Mouse (Mus musculus) MN1 (cell line): Measurements from ENCODE around the gene Elp4.

Source experiments
- DNase-seq: peaks from one replicate; pipeline ENCODE4 v3.0.0-alpha.2; 2016; ENCODE audit warnings: low spot score

Gene Elp4

DNA sequence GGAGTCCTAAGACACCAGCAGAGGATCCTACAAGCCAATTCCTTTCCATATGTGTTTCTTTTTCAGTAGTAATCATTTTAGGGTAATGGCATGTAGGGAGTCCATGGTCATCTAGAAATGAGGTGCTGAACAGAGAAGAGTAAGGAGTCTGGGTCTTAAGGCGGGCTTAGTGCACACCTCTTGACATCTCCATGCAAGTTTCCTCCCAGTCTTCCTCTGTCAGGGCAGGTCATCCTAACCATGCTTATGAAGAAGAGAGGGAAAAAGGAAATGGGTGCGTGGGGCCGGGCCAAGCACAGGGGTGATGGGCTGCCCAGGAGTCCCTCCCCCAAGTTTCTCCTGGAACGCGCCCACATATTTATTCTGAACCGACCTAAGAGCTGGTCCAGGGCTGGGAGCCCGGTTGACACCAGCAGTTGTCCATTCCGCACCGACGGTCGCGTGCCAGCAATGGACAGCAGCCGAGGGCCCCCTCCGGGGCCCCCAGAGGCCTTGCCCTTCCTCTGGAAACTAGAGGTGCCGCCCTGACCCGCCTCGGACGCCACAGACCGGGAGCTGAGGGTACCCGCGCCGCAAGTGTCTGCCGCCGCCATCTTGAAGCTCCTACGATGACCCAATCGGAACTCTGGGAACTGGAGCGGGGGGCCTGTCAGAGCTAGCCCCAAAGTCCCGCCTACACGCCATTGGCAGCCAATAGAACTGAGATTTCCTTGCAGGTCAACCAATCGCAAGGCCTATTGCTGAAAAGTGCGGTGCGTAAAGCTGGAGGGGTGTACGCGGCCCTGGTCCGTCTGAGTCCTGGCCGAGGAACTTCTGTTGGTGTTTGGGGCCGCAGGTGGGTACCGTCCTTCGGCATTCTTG, at the start of gene Elp4, which contains the start of gene Immp1l:
TSS of gene Elp4 (minus strand) at position 669 of the 861 bp plus-strand sequence.
TSS of gene Immp1l (plus strand) at position 743 of the 861 bp plus-strand sequence.
- peak; percentile 98 for DNase-seq

DNA sequence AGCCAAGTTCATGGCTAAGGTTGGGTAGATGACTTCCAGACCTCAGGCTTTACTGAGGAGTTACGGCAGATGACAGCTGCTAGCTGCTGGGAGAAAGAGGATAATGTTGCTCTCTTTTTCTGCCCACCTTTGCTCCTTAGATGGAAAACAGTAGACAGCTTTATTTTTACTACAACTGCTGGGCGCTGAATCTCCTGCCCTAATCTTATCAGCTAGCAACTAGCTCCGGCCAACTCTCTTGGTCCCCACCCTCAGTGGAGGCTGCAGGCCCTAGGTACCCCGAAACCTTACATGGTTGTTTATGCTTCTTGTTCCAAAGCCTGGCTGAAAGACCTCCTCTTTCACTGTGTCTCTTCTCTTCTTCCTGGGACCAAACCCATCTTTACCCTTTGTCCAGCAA, 49.5 kb upstream of the Elp4 start:
- no peak for DNase-seq

GRCm38 (mm10) chr2:105951350-105951940, 47.1 kb upstream of the Elp4 start:
- no peak for DNase-seq

DNA sequence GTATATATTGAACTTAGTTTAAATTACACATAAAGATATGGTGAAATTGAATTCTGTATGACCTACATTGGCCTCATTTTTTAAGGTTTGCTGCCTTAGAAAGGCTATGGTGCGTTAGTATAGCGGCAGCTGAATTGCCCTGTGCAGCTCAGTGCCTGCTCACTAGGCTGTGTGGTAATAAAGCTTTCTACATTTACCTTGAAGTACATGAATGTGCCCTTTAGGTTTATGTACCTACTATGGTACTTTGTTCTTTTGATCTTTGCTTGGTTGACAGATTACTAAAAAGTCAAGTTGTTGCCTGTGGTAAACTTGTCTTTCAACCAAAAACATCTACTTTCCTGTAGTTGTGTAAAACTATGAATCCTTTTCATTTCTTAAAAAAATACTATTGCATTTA, 45.8 kb upstream of the Elp4 start:
- DNase-seq: no peak

GRCm38 (mm10) chr2:105917623-105918346, 13.4 kb upstream of the Elp4 start:
- DNase-seq: no peak

GRCm38 (mm10) chr2:105916671-105917070, 12.3 kb upstream of the Elp4 start:
- DNase-seq: peak; percentile 13

GRCm38 (mm10) chr2:105913655-105914366, 9.4 kb upstream of the Elp4 start:
- no peak for DNase-seq

- DNase-seq: no peak
These were observed 6.2 kb upstream of the Elp4 start for GRCm38 (mm10) chr2:105910611-105911010.

DNA sequence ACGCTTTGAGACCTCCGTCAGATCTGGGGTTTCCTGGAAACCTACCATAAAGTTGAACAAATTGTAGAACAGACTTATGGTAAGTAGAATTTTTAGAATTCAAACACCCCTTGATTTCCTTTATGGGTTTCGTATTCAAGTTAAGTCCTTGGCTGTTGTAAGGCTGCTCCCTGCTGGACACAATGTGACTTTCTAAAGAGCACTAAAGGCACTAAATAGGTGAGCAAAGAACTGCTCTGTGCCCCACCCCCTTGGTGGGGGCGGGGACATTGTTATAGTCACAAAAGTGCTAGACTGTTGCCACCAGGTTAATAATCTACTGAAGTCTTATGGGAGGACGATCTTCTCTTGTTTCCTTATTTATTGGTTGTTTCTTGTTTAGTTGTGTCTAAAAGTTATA, 4.0 kb upstream of the Elp4 start:
- no peak for DNase-seq

DNA sequence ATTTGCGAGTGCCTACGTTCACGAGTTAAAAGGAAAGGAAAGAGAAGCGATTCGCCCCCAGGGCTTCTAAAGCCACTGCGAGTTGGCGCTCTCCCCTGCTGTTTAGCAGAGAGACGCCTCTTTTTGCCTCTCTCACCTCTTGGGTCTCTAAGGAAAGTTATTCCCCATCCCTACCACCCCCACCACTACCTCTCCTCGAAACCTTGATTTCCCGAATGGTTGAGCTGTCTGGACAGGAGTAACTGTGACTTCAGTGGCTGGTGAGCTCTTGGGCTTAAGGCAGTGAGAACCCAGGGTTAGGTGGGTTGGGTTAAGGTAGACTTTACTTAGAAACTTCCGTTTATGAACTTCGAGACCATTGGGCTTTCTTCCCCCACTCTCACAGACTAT, 388 bp upstream of the Elp4 start:
- no peak for DNase-seq

GRCm38 (mm10) chr2:105890816-105891215, 13.5 kb downstream of the Elp4 start:
- DNase-seq: no peak

DNA sequence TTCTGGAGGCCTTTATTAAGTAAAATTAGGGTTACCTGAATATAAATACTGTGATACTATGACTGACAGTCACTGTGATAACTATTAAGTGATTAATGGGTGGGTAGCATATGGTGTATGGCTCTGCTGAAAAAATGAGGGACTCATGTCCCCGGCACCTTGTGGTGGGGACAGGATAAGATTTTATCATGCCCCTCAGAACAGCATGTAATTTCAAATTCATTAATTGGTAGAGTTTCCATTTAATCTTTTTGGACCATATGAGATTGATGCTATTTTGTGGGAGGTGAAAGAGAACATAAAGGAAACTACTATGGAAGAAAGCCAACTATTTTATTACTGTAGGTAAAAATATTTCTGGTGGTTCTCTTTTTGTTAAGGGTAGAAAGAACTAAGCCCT, 31.0 kb downstream of the Elp4 start:
- no peak for DNase-seq

DNA sequence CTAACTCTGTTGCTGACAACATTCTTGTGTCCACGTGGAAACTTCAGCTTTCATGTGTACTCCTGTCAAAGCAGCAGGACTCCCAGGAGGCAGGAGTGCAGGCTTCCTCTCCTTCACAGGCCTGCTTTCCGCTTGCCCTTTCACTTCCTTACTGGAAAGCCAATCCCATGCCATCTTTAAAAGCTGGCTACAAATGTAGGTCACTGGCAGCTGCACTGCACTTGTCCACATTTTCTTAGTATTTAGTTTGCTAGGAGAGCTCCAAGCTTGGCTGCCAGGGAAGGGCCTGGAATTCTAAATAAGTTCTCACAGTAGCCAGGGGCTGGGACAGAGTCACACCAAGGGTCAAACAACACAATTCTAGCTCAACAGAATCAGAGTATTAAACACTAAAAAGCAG, 49.6 kb downstream of the Elp4 start:
- no peak for DNase-seq

DNA sequence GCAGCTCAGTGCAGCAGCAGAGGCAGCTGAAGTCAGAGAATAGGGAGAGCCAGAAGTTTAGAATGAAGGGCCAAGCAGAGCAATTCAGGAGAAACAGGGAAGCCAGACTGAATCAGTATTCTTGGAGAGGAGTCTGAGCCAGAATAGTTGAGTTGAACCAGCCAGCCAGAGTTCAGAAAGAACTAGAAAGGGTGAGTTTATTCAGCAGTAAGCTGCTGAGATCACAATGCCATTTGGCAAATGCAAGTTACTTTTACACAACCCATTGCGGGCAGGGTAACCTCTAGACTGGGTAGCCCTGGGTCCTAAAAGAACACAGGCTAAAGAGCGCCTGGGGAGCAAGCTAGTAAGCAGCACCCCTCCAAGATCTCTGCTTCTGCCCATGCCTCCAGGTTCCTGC, 51.4 kb downstream of the Elp4 start:
- no peak for DNase-seq

DNA sequence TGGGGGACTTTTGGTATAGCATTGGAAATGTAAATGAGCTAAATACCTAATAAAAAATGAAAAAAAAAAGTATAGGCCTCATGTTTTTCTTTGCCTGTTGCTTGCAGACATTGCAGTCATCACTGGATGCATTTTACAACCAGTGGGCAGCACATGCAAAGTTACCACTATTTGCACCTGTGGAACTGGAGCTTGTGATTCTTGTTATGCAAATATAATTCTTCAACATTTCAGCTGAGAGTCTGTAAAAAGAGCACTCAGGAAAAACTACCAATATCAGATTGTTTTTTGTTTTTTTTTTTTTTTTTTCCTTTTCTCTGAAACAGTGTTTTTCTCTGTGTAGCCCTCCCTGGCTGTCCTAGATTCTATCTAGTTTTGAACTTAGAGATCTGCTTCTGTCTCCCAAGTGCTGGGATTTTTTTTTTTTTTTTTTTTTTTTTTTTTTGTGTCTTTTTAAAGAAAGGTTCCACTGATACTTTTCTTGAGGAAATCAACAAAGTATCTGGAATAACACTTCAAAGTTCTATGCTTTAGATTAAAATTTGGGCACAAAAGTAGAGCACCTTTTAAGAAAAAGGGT, 52.6 kb downstream of the Elp4 start:
- DNase-seq: no peak

GRCm38 (mm10) chr2:105843151-105843550, 61.2 kb downstream of the Elp4 start:
- no peak for DNase-seq

- DNase-seq: no peak
These were observed 86.4 kb downstream of the Elp4 start for GRCm38 (mm10) chr2:105817965-105818364.

DNA sequence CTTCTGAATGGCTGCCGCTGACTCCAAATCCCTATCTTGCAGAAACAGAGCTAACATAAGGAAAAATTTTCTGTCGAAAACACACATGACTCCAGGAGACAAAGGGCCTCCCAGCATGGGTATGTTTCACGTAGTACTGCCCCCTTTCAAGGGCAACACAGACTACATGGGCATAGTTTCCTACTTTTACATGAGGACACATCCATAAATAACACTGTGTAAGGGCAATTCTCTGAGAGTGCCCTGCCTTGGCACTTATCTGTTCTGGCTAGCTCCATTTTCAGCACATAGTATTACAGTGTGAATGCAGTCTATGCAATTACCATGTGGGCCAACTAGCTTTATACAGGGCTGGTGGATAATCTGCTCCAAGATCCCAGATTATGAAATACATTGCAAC, 89.2 kb downstream of the Elp4 start:
- no peak for DNase-seq

DNA sequence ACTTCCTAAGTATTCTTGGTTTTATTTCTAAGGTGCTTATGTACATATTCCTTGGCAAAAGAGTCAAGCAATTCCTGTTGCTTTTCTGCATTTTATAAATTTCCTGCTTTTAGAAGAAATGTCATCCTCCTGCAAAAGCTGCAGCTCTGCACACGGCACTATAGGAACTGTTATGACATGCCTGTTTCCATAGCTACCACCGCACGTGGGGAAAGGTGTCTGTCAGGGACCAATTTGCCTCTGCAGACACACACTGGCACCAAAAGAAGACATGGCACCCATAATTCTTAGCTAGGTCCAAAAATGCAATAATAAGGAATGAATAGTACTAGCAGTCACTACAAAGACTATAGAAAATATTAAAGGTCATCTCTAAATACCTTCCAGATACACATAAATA, 91.3 kb downstream of the Elp4 start:
- no peak for DNase-seq

DNA sequence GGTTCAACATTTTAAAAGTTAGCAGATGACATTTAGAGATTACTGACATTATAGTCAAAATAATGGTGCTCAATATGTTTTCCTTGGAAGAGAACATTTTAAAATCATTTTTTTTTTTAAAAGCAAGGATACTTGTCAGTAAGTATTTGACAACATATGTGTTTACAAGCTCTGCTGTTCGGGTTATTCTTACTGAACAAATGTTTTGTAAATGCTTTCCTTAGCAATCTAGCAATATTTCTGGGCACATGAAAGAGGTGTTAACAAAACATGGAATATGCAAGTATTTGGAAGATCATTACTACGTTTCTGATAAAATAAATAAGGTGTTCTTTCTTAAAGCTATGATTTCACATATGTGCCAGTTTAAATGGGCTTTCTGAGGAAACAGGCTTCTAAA, 94.1 kb downstream of the Elp4 start:
- DNase-seq: no peak

GRCm38 (mm10) chr2:105806571-105806970, 97.8 kb downstream of the Elp4 start:
- DNase-seq: no peak

DNA sequence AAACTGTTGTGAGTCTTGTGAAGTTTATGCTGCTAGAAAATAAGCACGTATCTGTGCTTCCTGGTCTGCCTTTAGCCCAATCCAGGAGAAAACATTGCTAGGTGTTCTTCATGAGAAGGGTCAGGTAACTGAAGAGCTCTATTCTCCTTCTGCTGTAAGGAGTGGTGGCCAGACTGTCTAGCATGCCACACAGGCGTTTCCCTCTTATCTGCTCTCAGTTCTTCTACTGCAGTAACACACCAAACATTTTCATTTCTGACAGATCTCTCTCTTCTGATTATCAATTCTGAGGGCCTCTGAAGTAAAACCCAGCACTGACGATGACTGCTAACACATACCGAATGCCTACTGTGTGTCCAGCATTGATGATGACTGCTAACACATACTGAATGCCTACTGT, 98.3 kb downstream of the Elp4 start:
- DNase-seq: no peak
